ENCODE assay signal across 9 mouse cellular contexts in the genomic region with DNA sequence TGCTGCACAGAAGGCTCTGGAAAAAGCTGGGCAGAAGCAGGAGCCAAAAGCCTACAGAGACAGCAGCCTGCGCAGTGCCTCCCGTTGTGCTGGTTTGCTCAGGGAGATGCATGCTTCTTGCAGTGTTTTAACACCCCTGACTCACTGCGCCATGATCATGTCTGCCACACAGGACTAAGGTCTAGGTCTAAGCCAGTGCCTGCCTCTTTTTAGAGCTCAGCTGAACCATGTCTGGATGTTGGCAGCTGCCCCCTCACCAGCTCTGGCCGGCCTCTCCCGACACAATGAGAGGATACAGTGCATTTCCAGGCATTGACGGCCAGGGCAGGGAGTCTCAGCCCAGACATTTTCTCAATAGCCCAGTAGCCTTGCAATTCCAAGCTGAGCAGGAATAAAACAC. TPM values are rescaled to one million over a fixed set of nuclear protein-coding genes. Genes with fewer than 3 reads are reported as not detected.
DNase-seq lines count a peak whose midpoint lies in the region; ATAC-seq and TF ChIP-seq lines count a peak whose summit lies in the region.
"Had no signal": no experiment of that assay in that cellular context is flagged by ENCODE, and none has a peak within 500 bp of the region (broad histone marks: within the 10 kb centered on the region; RNA-seq: fewer than 3 reads in every experiment).

No protein-coding gene starts in this region.

- 0 out of 2 replicates have a peak, but pooled peaks have one; percentile 2 for TF ChIP-seq CTCF in heart, adult 2 months (IDR thresholded peaks at IDR 0.05)
- TF ChIP-seq CTCF in midbrain, postnatal 0 days (IDR thresholded peaks at IDR 0.05) = no peak

- peak; percentile 38 to 42 for DNase-seq in heart, adult 2 months
- no peak for DNase-seq in heart, postnatal 25 days (ENCODE audit: low spot score)
- no peak for DNase-seq in neural tube, embryonic 10.5 days (ENCODE audit: extremely low spot score, low spot score)
- peak; percentile 21 for DNase-seq in midbrain, postnatal 0 days (ENCODE audit: low spot score)
- DNase-seq in c-Kit-positive CD71-positive TER-119-positive erythroid progenitor cells, embryonic 14.5 days (ENCODE audit: low spot score) = no peak
- no peak for DNase-seq in urinary bladder, postnatal 4 days (ENCODE audit: low spot score in 2 of 2)
- DNase-seq: adrenal gland, postnatal 25 days had no signal

- H3K4me3 ChIP-seq in heart, adult 2 months = no peak overlapping the region
- no peak overlapping the region for H3K4me3 ChIP-seq in neural tube, embryonic 13.5 days
- H3K4me3 ChIP-seq in hindbrain, embryonic 13.5 days = no peak overlapping the region
- no peak overlapping the region for H3K4me3 ChIP-seq in midbrain, postnatal 0 days (ENCODE audit: low read depth, low read length)

- H3K9me3 ChIP-seq in neural tube, embryonic 13.5 days = no peaks in the 10 kb centered on the region
- no peaks in the 10 kb centered on the region for H3K9me3 ChIP-seq in hindbrain, embryonic 13.5 days
- no peaks in the 10 kb centered on the region for H3K9me3 ChIP-seq in midbrain, postnatal 0 days (ENCODE audit: low read length)

- no peaks in the 10 kb centered on the region for H3K27me3 ChIP-seq in heart, adult 2 months (ENCODE audit: control insufficient read depth, insufficient read depth, low read length)
- no peaks in the 10 kb centered on the region for H3K27me3 ChIP-seq in neural tube, embryonic 13.5 days
- H3K27me3 ChIP-seq in hindbrain, embryonic 13.5 days = no peaks in the 10 kb centered on the region
- H3K27me3 ChIP-seq in midbrain, postnatal 0 days (ENCODE audit: insufficient read depth, low read length) = no peaks in the 10 kb centered on the region

- WGBS in heart, adult 2 months = 48% methylated on average over 6 of the region's 6 CpGs
- 67% methylated on average over 6 of the region's 6 CpGs for WGBS in neural tube, embryonic 13.5 days
- 66% methylated on average over 6 of the region's 6 CpGs for WGBS in hindbrain, embryonic 13.5 days
- 64% methylated on average over 6 of the region's 6 CpGs for WGBS in midbrain, postnatal 0 days

- H3K4me1 ChIP-seq in heart, adult 2 months (ENCODE audit: control insufficient read depth, insufficient read depth, low read length) = peaks cover 14% of the 10 kb centered on the region
- H3K4me1 ChIP-seq in neural tube, embryonic 13.5 days (replicated peaks) = peaks cover 7% of the 10 kb centered on the region; the same call in 1 of the 2 replicates
- H3K4me1 ChIP-seq in hindbrain, embryonic 13.5 days (replicated peaks) = 0 out of 2 replicates have a peak, but pooled peaks cover 13% of the 10 kb centered on the region
- H3K4me1 ChIP-seq in midbrain, postnatal 0 days (ENCODE audit: insufficient read depth, low read length) = peaks cover 2% of the 10 kb centered on the region; the same call in 1 of the 2 replicates

- TF ChIP-seq POLR2A in heart, adult 2 months (IDR thresholded peaks at IDR 0.05; ENCODE audit: insufficient read depth, low read depth, low read length) = no peak

- ATAC-seq in neural tube, embryonic 13.5 days (ENCODE audit: low read depth) = peak; percentile 40
- ATAC-seq in hindbrain, embryonic 13.5 days (ENCODE audit: low FRiP score) = no peak
- ATAC-seq in midbrain, postnatal 0 days (ENCODE audit: low FRiP score) = no peak

- H3K9ac ChIP-seq in heart, adult 2 months (ENCODE audit: low read depth, low read length) = no peak overlapping the region
- no peak overlapping the region for H3K9ac ChIP-seq in neural tube, embryonic 13.5 days
- no peak overlapping the region for H3K9ac ChIP-seq in hindbrain, embryonic 13.5 days
- H3K9ac ChIP-seq in midbrain, postnatal 0 days (replicated peaks; ENCODE audit: low read length, poor library complexity, severe bottlenecking) = no peak overlapping the region

- intact Hi-C loops in heart, adult 2 months (cut with DNase I) = loop anchor here (5.0 kb wide), 1 partner anchor 55 kb away; no protein-coding TSS in a partner anchor
- intact Hi-C loops in heart, postnatal 25 days (cut with DNase I) = loop anchor here (5.0 kb wide), 1 partner anchor 35 kb away; no protein-coding TSS in a partner anchor

- TF ChIP-seq EP300 in heart, adult 2 months (IDR thresholded peaks at IDR 0.05; ENCODE audit: insufficient read depth, low read depth, low read length) = 0 out of 2 replicates have a peak, but pooled peaks have one; percentile 60

- no peaks in the 10 kb centered on the region for H3K79me2 ChIP-seq in heart, adult 2 months (replicated peaks; ENCODE audit: control insufficient read depth, insufficient read depth, low read length)

- H3K36me3 ChIP-seq in heart, adult 2 months (ENCODE audit: control insufficient read depth, insufficient read depth, low read length) = no peaks in the 10 kb centered on the region
- no peaks in the 10 kb centered on the region for H3K36me3 ChIP-seq in neural tube, embryonic 13.5 days
- H3K36me3 ChIP-seq in hindbrain, embryonic 13.5 days = no peaks in the 10 kb centered on the region
- no peaks in the 10 kb centered on the region for H3K36me3 ChIP-seq in midbrain, postnatal 0 days (ENCODE audit: insufficient read depth, low read length)

- H3K27ac ChIP-seq in heart, adult 2 months = peak overlapping the region; percentile 59
- H3K27ac ChIP-seq in neural tube, embryonic 13.5 days (replicated peaks) = peak overlapping the region; percentile 28; the same call in 1 of the 2 replicates
- H3K27ac ChIP-seq in hindbrain, embryonic 13.5 days = 0 out of 2 replicates have a peak overlapping the region, but pooled peaks have one; percentile 9
- H3K27ac ChIP-seq in midbrain, postnatal 0 days (ENCODE audit: low read depth, low read length) = no peak overlapping the region

- H3K4me2 ChIP-seq in neural tube, embryonic 13.5 days = no peak overlapping the region
- no peak overlapping the region for H3K4me2 ChIP-seq in hindbrain, embryonic 13.5 days
- H3K4me2 ChIP-seq in midbrain, postnatal 0 days (ENCODE audit: low read depth, low read length, poor library complexity, severe bottlenecking) = no peak overlapping the region

RNA-seq across cellular contexts. Expression of gene Afdn, which starts 23.0 kb away (rescaled TPM):
- 10 to 100 TPM; 60.7 to 90.9 TPM for total RNA-seq in heart, adult 2 months (2021)
- polyA plus RNA-seq in heart, adult 2 months (2012; rRNA removed) = 36.9 and 69.6 TPM in 2 replicates
- 10 to 100 TPM; 87.9 to 96.9 TPM for total RNA-seq in heart, postnatal 25 days (2021)
- 127 and 134 TPM in 2 replicates for polyA plus RNA-seq in neural tube, embryonic 13.5 days (2015; fragmentation: Nextera tagmentation; extraction: Ambion mirVana)
- 124 and 136 TPM in 2 replicates for polyA plus RNA-seq in hindbrain, embryonic 13.5 days (2015; fragmentation: Nextera tagmentation; extraction: Ambion mirVana)
- total RNA-seq in midbrain, postnatal 0 days (2014; rRNA removed) = 100 and 133 TPM in 2 replicates
- polyA plus RNA-seq in midbrain, postnatal 0 days (2015; fragmentation: Nextera tagmentation; extraction: Ambion mirVana) = 109 and 138 TPM in 2 replicates

RNA-seq across cellular contexts. Expression of gene Tcte2, which starts 24.3 kb away (rescaled TPM):
- total RNA-seq in heart, adult 2 months (2021) = 1 to 10 TPM; 3.8 to 6.3 TPM
- 2.5 and 3.5 TPM in 2 replicates for polyA plus RNA-seq in heart, adult 2 months (2012; rRNA removed)
- 1 to 10 TPM; 4.4 to 5.6 TPM for total RNA-seq in heart, postnatal 25 days (2021)
- 17.8 and 18.5 TPM in 2 replicates for polyA plus RNA-seq in neural tube, embryonic 13.5 days (2015; fragmentation: Nextera tagmentation; extraction: Ambion mirVana)
- 19.3 and 20.8 TPM in 2 replicates for polyA plus RNA-seq in hindbrain, embryonic 13.5 days (2015; fragmentation: Nextera tagmentation; extraction: Ambion mirVana)
- total RNA-seq in midbrain, postnatal 0 days (2014; rRNA removed) = 22.2 and 26.6 TPM in 2 replicates
- polyA plus RNA-seq in midbrain, postnatal 0 days (2015; fragmentation: Nextera tagmentation; extraction: Ambion mirVana) = 8.6 and 10.0 TPM in 2 replicates

Comparison
In these comparisons a context has a peak if more than half of its experiments do, and no peak if none do; other contexts are left out.
1. DNase-seq: peak in heart, adult 2 months (2 of 2) and midbrain, postnatal 0 days (single experiment); none in heart, postnatal 25 days (single experiment), neural tube, embryonic 10.5 days (single experiment), c-Kit-positive CD71-positive TER-119-positive erythroid progenitor cells, embryonic 14.5 days (single experiment) and urinary bladder, postnatal 4 days (0 of 2).